Comparison of ENCODE assay signal across 8 mouse cellular contexts in the genomic region with DNA sequence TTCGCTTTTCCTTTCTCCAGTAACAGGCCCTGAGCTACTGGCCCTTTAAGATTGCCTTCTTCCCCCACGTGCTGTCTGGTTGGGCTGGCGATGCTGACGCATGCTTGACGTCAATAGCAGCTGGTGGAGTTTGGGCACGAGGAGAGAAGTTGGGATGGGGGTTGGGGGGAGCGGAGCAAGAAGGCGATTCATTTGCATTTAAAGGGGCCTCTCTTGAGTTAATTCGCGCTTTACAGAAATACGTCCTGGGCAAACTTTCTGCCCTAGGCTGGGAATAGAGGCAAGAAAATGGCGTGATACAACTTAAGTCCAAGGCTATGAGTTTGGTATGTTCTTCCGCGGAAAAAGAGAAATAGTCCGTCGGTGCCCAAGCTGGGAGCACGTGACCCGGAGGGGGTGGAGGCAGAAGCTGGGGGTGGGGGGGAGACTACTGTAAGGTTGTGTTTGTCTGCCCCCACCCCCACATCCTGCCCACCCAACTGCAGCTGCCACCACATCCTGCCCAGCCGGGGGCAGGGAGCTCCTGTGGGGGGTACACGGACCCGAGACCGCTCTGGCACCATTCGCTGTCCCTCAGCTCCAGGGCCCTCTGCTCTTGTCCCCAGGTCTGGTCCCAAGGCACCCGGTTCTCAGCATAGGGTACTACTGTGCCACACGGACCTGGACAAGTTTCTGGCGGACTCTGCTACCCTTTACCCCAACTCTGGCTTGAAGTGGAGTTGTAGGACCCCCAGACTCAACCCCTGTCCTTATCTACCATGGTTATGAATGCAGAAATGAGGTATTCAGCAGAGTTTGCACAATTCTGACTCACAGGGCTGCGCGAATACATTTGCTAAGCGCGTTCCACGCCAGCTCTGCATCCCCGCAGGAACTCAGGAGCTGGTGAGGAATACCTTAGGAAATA. TPM values are rescaled to one million over a fixed set of nuclear protein-coding genes. Genes with fewer than 3 reads are reported as not detected.
DNase-seq lines count a peak whose midpoint lies in the region; ATAC-seq lines count a peak whose summit lies in the region.

No protein-coding gene starts in this region.

- peak overlapping the region; percentile 97 for H3K27ac ChIP-seq in hindbrain, embryonic 14.5 days

- peak; percentile 77 for ATAC-seq in hindbrain, embryonic 14.5 days (ENCODE audit: low FRiP score)

- DNase-seq in NIH3T3 (ENCODE audit: low read depth), result peak; percentile 97
- peak; percentile 93 to 97 for DNase-seq in cerebellum, postnatal 14 days
- peak; percentile 82 to 92 for DNase-seq in frontal cortex, postnatal 25 days (ENCODE audit: low spot score in 2 of 2)
- peak; percentile 95 for DNase-seq in hindbrain, embryonic 14.5 days (ENCODE audit: low spot score)
- peak; percentile 96 to 97 for DNase-seq in layer of hippocampus, postnatal 36 days
- peak; percentile 98 for DNase-seq in lung, postnatal 36 days
- peak; percentile 97 for DNase-seq in retina, postnatal 1 day
- peak; percentile 75 to 94 for DNase-seq in urinary bladder, adult 18-20 months (ENCODE audit: low spot score in 2 of 2)

- under 1% methylated on average over 30 of the region's 32 CpGs for WGBS in hindbrain, embryonic 14.5 days

- peaks cover 37% of the 10 kb centered on the region for H3K4me1 ChIP-seq in hindbrain, embryonic 14.5 days (replicated peaks; ENCODE audit: control insufficient read depth, insufficient read depth, low read length)

- peak overlapping the region; percentile 50 for H3K4me3 ChIP-seq in hindbrain, embryonic 14.5 days (replicated peaks; ENCODE audit: low read length)

- H3K27me3 ChIP-seq in hindbrain, embryonic 14.5 days (ENCODE audit: control insufficient read depth, insufficient read depth, low read length), result peaks cover 19% of the 10 kb centered on the region

- H3K36me3 ChIP-seq in hindbrain, embryonic 14.5 days (replicated peaks; ENCODE audit: control insufficient read depth, insufficient read depth), result no peaks in the 10 kb centered on the region

- H3K9ac ChIP-seq in hindbrain, embryonic 14.5 days, result peak overlapping the region; percentile 62

- H3K9me3 ChIP-seq in hindbrain, embryonic 14.5 days (ENCODE audit: control insufficient read depth, low read length), result no peaks in the 10 kb centered on the region

- peak overlapping the region; percentile 96 for H3K4me2 ChIP-seq in hindbrain, embryonic 14.5 days (replicated peaks)

RNA-seq across cellular contexts. Expression of gene Mef2d, which starts 3.6 kb away (rescaled TPM):
- 20.4 and 22.4 TPM in 2 replicates for polyA plus RNA-seq in hindbrain, embryonic 14.5 days (2014; fragmentation: Nextera tagmentation; extraction: Ambion mirVana)
- 100 to 1,000 TPM; 191 to 207 TPM for total RNA-seq in layer of hippocampus, postnatal 36 days (2021)

RNA-seq across cellular contexts. Expression of gene Iqgap3, which starts 56.8 kb away (rescaled TPM):
- 2.4 and 3.1 TPM in 2 replicates for polyA plus RNA-seq in hindbrain, embryonic 14.5 days (2014; fragmentation: Nextera tagmentation; extraction: Ambion mirVana)
- total RNA-seq in layer of hippocampus, postnatal 36 days (2021), result under 1 TPM; 0.37 to 0.53 TPM

Comparison
In these comparisons a context has a peak if more than half of its experiments do, and no peak if none do; other contexts are left out.
1. Peak in every context shown above with its lines: DNase-seq, ATAC-seq, H3K4me3 ChIP-seq and H3K27ac ChIP-seq.